Mouse (Mus musculus) olfactory bulb, adult 2 months (tissue): Measurements from ENCODE around the gene Rgs7. TPM values are rescaled to one million over a fixed set of nuclear protein-coding genes. Genes with fewer than 3 reads are reported as not detected.

Experiments used
- H3K27ac ChIP-seq: fragments of 200-500 bp; 2 replicates; pipeline ENCODE4 v1.5.1; 2012; ENCODE audit warnings: low read depth, low read length; ENCODE audit not compliant: insufficient read depth
- H3K4me1 ChIP-seq: fragments of 200-500 bp; 2 replicates; pipeline ENCODE4 v1.6.1; 2012; ENCODE audit warnings: low read length; ENCODE audit not compliant: control insufficient read depth, insufficient read depth
- H3K4me3 ChIP-seq: fragments of 200-500 bp; 2 replicates; pipeline ENCODE4 v1.5.1; 2012; ENCODE audit warnings: mild to moderate bottlenecking, low read depth, low read length, moderate library complexity; ENCODE audit not compliant: insufficient read depth
- CTCF ChIP-seq: fragments of 200-500 bp; IDR thresholded peaks from 2 replicates; pipeline ENCODE4 v1.5.1; 2012; ENCODE audit warnings: low read depth, mild to moderate bottlenecking, low read length, moderate library complexity; ENCODE audit not compliant: insufficient read depth
- POLR2A ChIP-seq: fragments of 200-500 bp; IDR thresholded peaks from 2 replicates; pipeline ENCODE4 v1.6.1; 2012; ENCODE audit warnings: mild to moderate bottlenecking, low read depth, low read length, moderate library complexity; ENCODE audit not compliant: insufficient read depth
- WGBS: fragments of 180-500 bp; shearing (Covaris S2); methylation state at CpG from one replicate; pipeline ENCODE4 v1.1.7; 2018; 5-methylcytosine and 5-hydroxymethylcytosine counted together
- polyA plus RNA-seq: library from polyadenylated mRNA; stranded (reverse); fragments of >200 nt; gene quantifications from 2 replicates; pipeline ENCODE4 v1.2.4, GENCODE M21; 2012; ENCODE audit warnings: low replicate concordance; ENCODE audit not compliant: missing spikeins, insufficient read depth, insufficient read length

The Rgs7 gene
- polyA plus RNA-seq, 1 experiment = 416 TPM

DNA sequence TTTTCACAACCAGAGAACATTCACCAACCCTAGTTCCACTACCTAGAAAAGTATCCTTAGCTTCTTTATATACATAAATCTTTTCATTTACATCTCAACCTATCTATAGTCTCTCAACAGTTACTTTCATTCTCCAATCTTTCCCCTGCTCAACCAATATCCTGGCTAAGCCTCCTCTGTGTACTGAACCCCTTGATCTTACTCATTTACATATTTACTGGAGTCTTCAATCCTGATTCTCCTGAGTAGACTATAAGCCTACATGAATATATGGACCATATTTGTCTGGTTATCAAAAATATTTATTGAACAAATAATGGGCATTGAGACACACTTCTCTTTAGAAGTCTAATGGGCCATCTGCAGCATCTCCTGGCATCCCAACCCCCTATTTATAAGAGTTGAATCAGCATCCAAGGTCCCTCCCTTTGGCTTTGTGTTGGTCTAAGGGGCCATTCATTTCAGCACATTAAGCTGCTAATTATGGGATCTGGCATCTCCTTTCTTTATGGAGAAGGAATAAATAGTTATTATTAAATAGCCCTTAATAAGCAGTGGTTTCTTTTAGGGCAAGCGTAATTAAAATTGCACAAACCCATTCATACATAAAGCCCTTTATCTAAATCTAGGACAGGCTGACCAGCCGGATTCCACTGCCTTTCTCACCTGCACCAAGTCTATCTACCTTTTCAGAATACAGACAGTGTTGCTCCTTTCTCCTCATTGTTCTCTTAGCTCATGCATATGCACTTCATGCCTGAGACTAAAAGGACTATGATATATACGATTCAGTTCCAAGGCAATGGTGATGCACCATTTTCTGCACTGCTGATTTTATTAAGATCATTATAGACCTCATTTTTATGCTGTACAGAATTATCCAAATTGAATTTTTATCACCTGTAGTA, 270.5 kb downstream of the Rgs7 start:
- Histone ChIP-seq H3K4me3 (no peak overlapping the region), H3K4me1 (peaks cover 2% of the 10 kb centered on the region; the same call in 1 of the 2 replicates), H3K27ac (no peak overlapping the region)
- 42% methylated on average over 3 of the region's 3 CpGs for WGBS
- TF ChIP-seq POLR2A = no peak
- no peak for TF ChIP-seq CTCF

DNA sequence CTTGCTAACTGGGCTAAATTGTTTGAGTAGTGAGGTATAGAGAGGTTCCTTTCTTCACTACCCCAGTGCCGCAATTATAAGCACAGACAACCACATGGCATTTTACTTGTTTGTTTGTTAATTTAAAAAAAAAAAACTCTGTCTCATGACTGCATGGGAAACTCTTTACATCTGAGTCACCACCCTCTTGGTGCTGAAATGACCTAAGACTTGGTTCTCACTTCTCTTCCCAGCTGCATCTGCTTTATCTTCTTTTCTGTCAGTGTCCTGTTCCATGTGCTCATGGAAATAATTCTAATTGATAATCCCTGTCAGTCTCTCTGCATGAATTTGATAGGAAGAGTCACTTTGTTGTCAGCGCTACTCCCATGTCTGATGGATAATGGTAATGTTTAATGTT, 272.7 kb downstream of the Rgs7 start:
- no peak overlapping the region for H3K27ac ChIP-seq
- TF ChIP-seq POLR2A (no peak), CTCF (no peak)
- WGBS = 79% methylated on average over 2 of the region's 2 CpGs
- H3K4me3 ChIP-seq = no peak overlapping the region
- H3K4me1 ChIP-seq = peaks cover 2% of the 10 kb centered on the region; the same call in 1 of the 2 replicates

DNA sequence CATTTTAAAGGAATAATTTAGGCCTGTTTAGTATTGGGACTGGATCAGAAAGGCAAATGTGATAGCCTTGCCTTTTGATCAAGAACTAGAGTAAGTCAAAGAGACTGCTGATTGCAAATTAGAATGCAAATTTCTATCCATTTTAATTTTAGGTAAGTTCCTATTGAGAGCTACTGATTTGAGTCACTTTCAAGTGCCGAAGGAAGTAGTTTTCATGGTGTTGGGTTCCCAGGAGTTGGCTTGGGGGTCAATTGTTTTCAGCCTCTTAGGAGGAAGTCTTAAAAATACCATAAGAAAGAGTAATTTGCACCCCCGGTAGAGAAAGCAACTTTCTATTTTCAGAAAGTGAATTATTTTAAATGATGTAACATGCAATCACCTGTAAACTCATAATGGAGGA, 285.3 kb downstream of the Rgs7 start:
- H3K27ac ChIP-seq = no peak overlapping the region
- WGBS = 78% methylated on average over 2 of the region's 2 CpGs
- H3K4me3 ChIP-seq = no peak overlapping the region
- TF ChIP-seq CTCF (no peak), POLR2A (no peak)
- H3K4me1 ChIP-seq = no peaks in the 10 kb centered on the region

DNA sequence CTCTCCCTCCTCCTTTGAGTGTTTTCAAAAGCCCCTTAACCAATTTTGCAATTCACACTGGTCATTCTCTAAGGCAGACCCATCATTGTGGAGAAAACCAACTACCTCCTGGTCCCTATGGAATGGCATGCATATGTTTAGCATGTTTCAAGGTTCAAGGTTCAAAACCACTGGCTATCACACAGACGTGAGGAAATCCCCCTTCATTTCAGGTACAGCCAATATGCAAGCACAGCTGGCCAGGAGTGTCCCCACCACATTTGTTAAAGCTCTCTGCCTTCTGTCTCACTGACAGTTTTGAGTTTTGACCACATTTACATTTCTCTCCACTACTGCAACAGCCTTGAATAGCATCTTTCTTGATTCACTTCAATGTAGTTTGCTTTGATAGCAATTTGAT, 286.7 kb downstream of the Rgs7 start:
- 80% methylated on average over 1 of the region's 1 CpGs for WGBS
- Histone ChIP-seq H3K4me3 (no peak overlapping the region), H3K4me1 (no peaks in the 10 kb centered on the region), H3K27ac (no peak overlapping the region)
- no peak for TF ChIP-seq CTCF
- no peak for TF ChIP-seq POLR2A

DNA sequence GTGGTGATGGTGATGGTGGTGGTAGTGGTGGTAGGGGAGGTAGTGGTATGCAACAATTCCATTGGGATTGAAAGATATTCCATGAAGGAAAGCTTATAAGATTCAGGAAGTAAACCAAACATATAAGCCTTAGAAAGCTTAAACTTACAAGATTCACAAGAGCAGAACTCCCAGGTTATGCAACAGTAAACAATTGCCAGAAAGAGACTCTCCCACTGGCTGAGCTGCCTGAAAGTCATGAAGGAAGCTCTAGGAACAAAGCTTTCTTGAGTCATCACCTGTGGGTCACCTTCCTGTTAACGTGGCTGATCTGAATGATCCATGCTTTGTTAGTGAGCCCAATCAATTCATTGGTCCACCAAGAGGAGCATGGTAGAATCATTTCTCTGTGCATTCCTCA, 288.8 kb downstream of the Rgs7 start:
- WGBS = 79% methylated on average over 1 of the region's 1 CpGs
- H3K27ac ChIP-seq = no peak overlapping the region
- H3K4me3 ChIP-seq = no peak overlapping the region
- H3K4me1 ChIP-seq = no peaks in the 10 kb centered on the region
- TF ChIP-seq CTCF (no peak), POLR2A (no peak)

DNA sequence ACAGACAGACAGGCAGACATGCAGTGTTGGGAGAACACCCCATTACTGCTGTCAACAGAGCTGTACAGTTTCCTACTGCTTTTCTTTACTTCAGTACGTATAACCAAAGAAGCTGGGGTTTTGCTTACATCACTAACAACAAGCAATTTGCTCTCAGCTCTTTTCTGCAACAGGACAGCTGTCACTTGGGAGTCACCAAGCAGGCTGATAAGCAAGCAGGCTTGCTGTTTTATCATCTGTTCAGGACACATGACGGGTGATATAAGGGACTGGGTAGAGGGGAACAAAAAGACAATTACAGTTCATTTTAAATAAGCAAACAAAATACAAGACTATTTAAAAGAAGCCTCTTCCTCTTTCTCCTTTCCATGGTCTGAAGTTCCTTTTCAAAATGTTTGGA, 289.4 kb downstream of the Rgs7 start:
- WGBS = 77% methylated on average over 2 of the region's 2 CpGs
- no peak for TF ChIP-seq POLR2A
- TF ChIP-seq CTCF = no peak
- Histone ChIP-seq H3K4me1 (no peaks in the 10 kb centered on the region), H3K4me3 (no peak overlapping the region), H3K27ac (no peak overlapping the region)

DNA sequence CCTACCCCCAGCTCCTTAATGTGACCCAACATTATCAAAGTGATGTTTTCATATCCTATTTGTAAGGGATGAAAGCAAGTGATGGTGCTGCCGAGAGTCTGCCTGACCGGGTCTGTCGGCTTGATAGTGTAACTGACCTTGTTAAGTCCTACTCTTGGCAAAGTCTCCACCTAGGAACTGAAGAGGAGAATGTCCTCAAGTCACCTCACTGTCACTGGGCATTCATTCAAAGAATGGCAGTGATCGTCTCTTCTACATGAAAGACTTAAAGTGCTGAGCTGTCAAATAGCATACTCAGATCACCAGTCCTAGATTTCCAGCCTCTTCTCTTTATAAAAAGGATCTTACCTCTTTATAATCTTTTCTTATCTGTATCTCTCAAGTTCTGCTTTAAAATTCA, 293.4 kb downstream of the Rgs7 start:
- TF ChIP-seq CTCF = no peak
- no peak for TF ChIP-seq POLR2A
- H3K4me1 ChIP-seq = no peaks in the 10 kb centered on the region
- H3K27ac ChIP-seq = no peak overlapping the region
- H3K4me3 ChIP-seq = no peak overlapping the region
- whole genome bisulfite sequencing = 91% methylated on average over 4 of the region's 4 CpGs

DNA sequence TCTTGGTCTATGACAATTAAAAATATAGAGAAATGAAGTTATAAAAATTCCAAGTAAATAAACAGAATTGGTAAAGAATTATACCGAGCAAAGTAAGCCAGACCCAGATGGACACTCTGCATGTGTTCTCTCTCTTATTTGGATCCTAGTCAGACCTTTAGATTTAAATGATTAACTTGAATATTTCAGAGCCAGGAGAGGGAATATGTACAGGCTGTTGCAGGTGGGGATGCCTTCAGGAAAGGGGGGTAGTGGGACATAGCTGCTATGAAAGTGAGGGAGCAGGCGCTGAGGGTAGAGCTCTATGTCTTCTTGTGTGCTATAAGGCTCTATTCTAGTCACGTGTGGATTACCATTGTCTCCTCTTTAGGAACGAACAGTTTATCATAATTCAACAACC, 296.5 kb downstream of the Rgs7 start:
- H3K27ac ChIP-seq = no peak overlapping the region
- no peak overlapping the region for H3K4me3 ChIP-seq
- H3K4me1 ChIP-seq = no peaks in the 10 kb centered on the region
- WGBS = 90% methylated on average over 4 of the region's 4 CpGs
- TF ChIP-seq POLR2A = no peak

DNA sequence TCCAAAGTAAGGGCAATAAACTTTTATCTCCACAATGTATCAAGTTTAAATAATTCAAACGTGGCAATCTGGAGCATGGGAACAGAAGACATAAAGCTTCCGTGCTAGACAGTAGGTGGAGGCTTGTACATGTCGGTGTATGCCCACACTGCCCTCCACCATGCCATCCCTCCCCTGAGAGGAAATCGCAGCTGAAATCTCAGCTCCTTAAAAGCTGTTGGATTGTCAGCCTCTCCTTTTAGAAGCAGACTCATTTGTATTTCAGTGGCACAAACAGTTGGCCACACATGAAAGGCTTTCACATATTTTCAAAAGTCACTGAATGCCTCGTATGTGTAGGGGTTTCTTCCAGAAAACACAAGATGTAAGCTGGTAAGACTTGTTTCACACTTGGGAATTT, 304.1 kb downstream of the Rgs7 start:
- no peak overlapping the region for H3K27ac ChIP-seq
- H3K4me3 ChIP-seq = no peak overlapping the region
- H3K4me1 ChIP-seq = no peaks in the 10 kb centered on the region
- no peak for TF ChIP-seq POLR2A
- TF ChIP-seq CTCF = no peak
- 51% methylated on average over 5 of the region's 5 CpGs for WGBS

DNA sequence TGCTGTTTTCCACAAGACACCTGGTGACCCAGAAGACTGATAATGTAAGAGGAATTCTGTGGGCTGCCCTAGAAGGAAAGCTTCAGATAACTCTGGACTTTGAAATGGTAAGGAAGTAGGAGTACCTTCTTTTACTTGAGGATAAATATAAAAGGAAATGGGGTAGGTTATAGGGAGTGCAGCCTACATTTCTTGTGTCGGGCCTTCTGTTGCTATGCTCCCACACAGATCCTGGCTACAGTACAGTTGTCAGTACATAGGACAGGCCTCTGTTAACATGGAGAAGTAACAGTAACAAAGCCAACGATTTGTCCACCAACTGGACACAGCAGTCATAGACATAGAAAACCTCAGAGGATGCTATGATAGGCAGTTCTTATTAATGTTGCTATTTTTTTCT, 307.1 kb downstream of the Rgs7 start:
- TF ChIP-seq POLR2A = no peak
- TF ChIP-seq CTCF = no peak
- WGBS = 68% methylated on average over 2 of the region's 2 CpGs
- Histone ChIP-seq H3K4me1 (no peaks in the 10 kb centered on the region), H3K4me3 (no peak overlapping the region), H3K27ac (no peak overlapping the region)
